Comparison of ENCODE assay signal across 10 mouse cellular contexts in the genomic region with DNA sequence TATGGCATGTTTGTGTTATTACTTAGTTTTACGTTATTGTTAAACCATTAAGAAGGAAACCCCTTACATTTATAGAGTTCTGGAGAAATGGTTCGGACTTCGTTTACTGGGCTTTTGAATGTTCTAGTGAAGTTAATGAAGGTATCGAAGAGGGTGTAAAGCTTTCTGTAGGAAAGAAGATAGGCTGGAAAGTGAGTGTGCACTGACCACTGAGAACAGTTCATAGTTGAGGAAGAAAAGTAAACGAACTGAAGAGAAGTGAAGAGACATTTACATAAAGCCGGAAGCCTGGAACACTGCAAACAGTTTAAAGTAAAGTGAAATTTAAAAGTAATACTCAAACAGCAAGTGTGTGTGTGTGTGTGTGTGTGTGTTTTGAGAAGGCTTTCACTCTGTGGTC. TPM values are rescaled to one million over a fixed set of nuclear protein-coding genes. Genes with fewer than 3 reads are reported as not detected.
DNase-seq lines count a peak whose midpoint lies in the region; ATAC-seq and TF ChIP-seq lines count a peak whose summit lies in the region.
"Had no signal": no experiment of that assay in that cellular context is flagged by ENCODE, and none has a peak within 500 bp of the region (broad histone marks: within the 10 kb centered on the region; RNA-seq: fewer than 3 reads in every experiment).

No protein-coding gene starts in this region.

- peaks cover 61% of the 10 kb centered on the region for H3K79me2 ChIP-seq in myocyte (ENCODE audit: control insufficient read depth, insufficient read depth)

- H3K9me3 ChIP-seq in forebrain, embryonic 13.5 days (replicated peaks): no peaks in the 10 kb centered on the region
- no peaks in the 10 kb centered on the region for H3K9me3 ChIP-seq in forebrain, embryonic 16.5 days (ENCODE audit: control insufficient read depth, low read length)
- H3K9me3 ChIP-seq in lung, embryonic 14.5 days (ENCODE audit: low read depth, low read length): no peaks in the 10 kb centered on the region
- H3K9me3 ChIP-seq: embryonic facial prominence, embryonic 15.5 days had no signal

- DNase-seq in lung, embryonic 14.5 days: peak; percentile 17
- no peak for DNase-seq in lung, postnatal 25 days (ENCODE audit: low spot score)
- peak; percentile 60 for DNase-seq in induced T-regulatory cell, adult 2 months (ENCODE audit: low read depth)
- no peak for DNase-seq in right cerebral cortex, postnatal 4 days
- no peak for DNase-seq in thymus, postnatal 14 days
- DNase-seq: kidney, adult 2 months had no signal

- no peak overlapping the region for H3ac ChIP-seq in myocyte (ENCODE audit: control insufficient read depth, insufficient read length)

- no peak for ATAC-seq in forebrain, embryonic 13.5 days
- no peak for ATAC-seq in forebrain, embryonic 16.5 days
- ATAC-seq in lung, embryonic 14.5 days (ENCODE audit: insufficient read depth): no peak

- WGBS in forebrain, embryonic 13.5 days: 78% methylated on average over 6 of the region's 6 CpGs
- WGBS in forebrain, embryonic 16.5 days: 63% methylated on average over 6 of the region's 6 CpGs
- WGBS in lung, embryonic 14.5 days: 38% methylated on average over 6 of the region's 6 CpGs

- H3K4me1 ChIP-seq in forebrain, embryonic 13.5 days: peaks cover 11% of the 10 kb centered on the region
- no peaks in the 10 kb centered on the region for H3K4me1 ChIP-seq in forebrain, embryonic 16.5 days (replicated peaks; ENCODE audit: control insufficient read depth, insufficient read depth, low read length)
- H3K4me1 ChIP-seq in lung, embryonic 14.5 days (ENCODE audit: insufficient read depth): no peaks in the 10 kb centered on the region
- H3K4me1 ChIP-seq: embryonic facial prominence, embryonic 15.5 days had no signal

- H3K9ac ChIP-seq in forebrain, embryonic 13.5 days: no peak overlapping the region
- no peak overlapping the region for H3K9ac ChIP-seq in forebrain, embryonic 16.5 days (replicated peaks; ENCODE audit: low read depth, low read length)
- H3K9ac ChIP-seq in lung, embryonic 14.5 days: no peak overlapping the region

- TF ChIP-seq POLR2A in myocyte (IDR thresholded peaks at IDR 0.05; ENCODE audit: insufficient read length, low read depth): no peak

- no peak for TF ChIP-seq CTCF in lung, embryonic 14.5 days (IDR thresholded peaks at IDR 0.05; ENCODE audit: low read depth)

- H3K27me3 ChIP-seq in forebrain, embryonic 13.5 days: peaks cover 7% of the 10 kb centered on the region; the same call in 1 of the 2 replicates
- H3K27me3 ChIP-seq in forebrain, embryonic 16.5 days (replicated peaks; ENCODE audit: control insufficient read depth, insufficient read depth, low read length): no peaks in the 10 kb centered on the region
- no peaks in the 10 kb centered on the region for H3K27me3 ChIP-seq in lung, embryonic 14.5 days (ENCODE audit: insufficient read depth, low read length)
- H3K27me3 ChIP-seq in myocyte (ENCODE audit: control insufficient read depth, insufficient read depth, insufficient read length): no peaks in the 10 kb centered on the region
- H3K27me3 ChIP-seq: embryonic facial prominence, embryonic 15.5 days had no signal

- H3K4me2 ChIP-seq in forebrain, embryonic 13.5 days: 0 out of 2 replicates have a peak overlapping the region, but pooled peaks have one; percentile 3
- H3K4me2 ChIP-seq in forebrain, embryonic 16.5 days (ENCODE audit: low read length): no peak overlapping the region
- H3K4me2 ChIP-seq in lung, embryonic 14.5 days: peak overlapping the region; percentile 55
- H3K4me2 ChIP-seq in myocyte (ENCODE audit: low read depth): peak overlapping the region; percentile 97

- H3K36me3 ChIP-seq in forebrain, embryonic 13.5 days (ENCODE audit: poor library complexity, severe bottlenecking): no peaks in the 10 kb centered on the region
- H3K36me3 ChIP-seq in forebrain, embryonic 16.5 days (ENCODE audit: control insufficient read depth, insufficient read depth): no peaks in the 10 kb centered on the region
- no peaks in the 10 kb centered on the region for H3K36me3 ChIP-seq in lung, embryonic 14.5 days (ENCODE audit: insufficient read depth)
- H3K36me3 ChIP-seq in myocyte (ENCODE audit: control insufficient read depth, insufficient read depth): no peaks in the 10 kb centered on the region
- H3K36me3 ChIP-seq: embryonic facial prominence, embryonic 15.5 days had no signal

- no peak overlapping the region for H3K4me3 ChIP-seq in forebrain, embryonic 13.5 days
- H3K4me3 ChIP-seq in forebrain, embryonic 16.5 days (replicated peaks; ENCODE audit: low read length): no peak overlapping the region
- peak overlapping the region; percentile 19; the same call in 1 of the 2 replicates for H3K4me3 ChIP-seq in lung, embryonic 14.5 days (ENCODE audit: low read depth, low read length)
- H3K4me3 ChIP-seq in myocyte: peak overlapping the region; percentile 64

- no peak overlapping the region for H3K27ac ChIP-seq in forebrain, embryonic 13.5 days
- H3K27ac ChIP-seq in forebrain, embryonic 16.5 days (ENCODE audit: low read length): no peak overlapping the region
- no peak overlapping the region for H3K27ac ChIP-seq in lung, embryonic 14.5 days (ENCODE audit: low read depth)

TF ChIP-seq in myocyte, 11 proteins besides CTCF, POLR2A, EP300 and RAD21:
- TF ChIP-seq CEBPB (IDR thresholded peaks at IDR 0.05; ENCODE audit: insufficient read depth, poor library complexity, severe bottlenecking) (no peak), MYOG (IDR thresholded peaks at IDR 0.05; ENCODE audit: control insufficient read depth in 1 of 3, insufficient read depth in 1 of 3, insufficient read length in 2 of 3, low read depth in 2 of 3) (no peak), REST (IDR thresholded peaks at IDR 0.05; ENCODE audit: insufficient read depth, insufficient read length) (no peak), MYOD1 (IDR thresholded peaks at IDR 0.05; ENCODE audit: control insufficient read depth in 1 of 3, insufficient read length in 2 of 3, low read depth in 2 of 3) (no peak), SRF (IDR thresholded peaks at IDR 0.05; ENCODE audit: control insufficient read depth, insufficient read length, low read depth) (no peak), TCF12 (IDR thresholded peaks at IDR 0.05; ENCODE audit: insufficient read depth, poor library complexity, severe bottlenecking) (no peak), POLR2AphosphoS2 (IDR thresholded peaks at IDR 0.05; ENCODE audit: insufficient read length, low read depth) (no peak), TCF3 (IDR thresholded peaks at IDR 0.05; ENCODE audit: insufficient read length, low read depth) (no peak), MAX (IDR thresholded peaks at IDR 0.05; ENCODE audit: low read depth) (no peak), USF1 (IDR thresholded peaks at IDR 0.05; ENCODE audit: low read depth) (no peak)

RNA-seq across cellular contexts. Expression of a gene that starts 2.1 kb away (rescaled TPM):
- 11.2 and 11.5 TPM in 2 replicates for polyA plus RNA-seq in forebrain, embryonic 13.5 days (2015; fragmentation: Nextera tagmentation; extraction: Ambion mirVana)
- 11.6 and 13.0 TPM in 2 replicates for polyA plus RNA-seq in forebrain, embryonic 16.5 days (2015; fragmentation: Nextera tagmentation; extraction: Ambion mirVana)
- 15.1 and 15.3 TPM in 2 replicates for polyA plus RNA-seq in lung, embryonic 14.5 days (2014; fragmentation: Nextera tagmentation; extraction: Ambion mirVana)
- polyA plus RNA-seq in myocyte (2012; fragmentation: generic; extraction: Trizol): 4.3 TPM

Comparison
In these comparisons a context has a peak if more than half of its experiments do, and no peak if none do; other contexts are left out.
1. DNase-seq: peak in lung, embryonic 14.5 days (single experiment) and induced T-regulatory cell, adult 2 months (single experiment); none in lung, postnatal 25 days (single experiment), right cerebral cortex, postnatal 4 days (single experiment) and thymus, postnatal 14 days (single experiment).
2. H3K4me3 ChIP-seq: peak in lung, embryonic 14.5 days (single experiment) and myocyte (single experiment); none in forebrain, embryonic 13.5 days (single experiment) and forebrain, embryonic 16.5 days (single experiment).